Mouse (Mus musculus): Measurements from ENCODE around the gene Uggt1. TPM values are rescaled to one million over a fixed set of nuclear protein-coding genes. Genes with fewer than 3 reads are reported as not detected.

The Uggt1 gene
- total RNA-seq (2023): 10 to 100 TPM; 63.7 to 67.1 TPM

DNA sequence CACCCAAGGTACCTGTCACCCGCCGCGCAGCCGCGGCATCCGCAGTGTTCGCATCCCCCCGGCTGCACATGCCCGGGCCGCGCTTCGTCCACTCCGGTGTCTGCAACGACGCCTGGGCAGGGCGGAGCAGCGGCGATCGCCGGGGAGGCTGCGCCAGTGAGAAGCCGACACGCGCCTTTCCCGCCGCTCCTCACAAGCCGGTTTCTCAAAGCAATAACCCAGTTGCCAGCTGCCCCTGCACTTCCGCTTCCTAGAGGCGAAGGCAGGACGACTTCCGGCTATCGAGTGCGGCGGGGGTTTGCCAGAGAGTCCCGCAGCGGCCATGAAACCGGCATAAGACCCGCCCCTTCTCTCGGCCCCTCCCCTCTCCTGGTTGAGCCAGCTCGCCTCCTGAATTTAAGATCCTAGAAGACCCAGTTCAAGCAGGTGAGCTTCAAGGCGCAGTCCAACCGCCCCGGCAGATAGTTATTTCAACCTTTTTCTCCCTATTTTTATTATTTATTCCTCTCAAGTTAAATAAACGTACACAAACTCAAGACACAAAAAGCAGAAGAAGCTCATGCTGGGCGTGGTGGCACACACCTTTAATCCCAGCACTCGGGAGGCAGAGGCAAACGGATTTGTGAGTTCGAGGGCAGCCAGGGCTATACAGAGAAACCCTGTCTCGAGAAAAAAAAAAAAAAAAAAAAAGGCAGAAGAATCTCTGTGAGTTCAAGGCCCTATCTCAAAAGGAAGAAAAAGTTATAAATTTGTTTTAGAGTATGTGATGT lies at the start of gene Uggt1:
Uggt1 (minus strand) TSS at position 663 of the 770 bp plus-strand sequence.

DNA sequence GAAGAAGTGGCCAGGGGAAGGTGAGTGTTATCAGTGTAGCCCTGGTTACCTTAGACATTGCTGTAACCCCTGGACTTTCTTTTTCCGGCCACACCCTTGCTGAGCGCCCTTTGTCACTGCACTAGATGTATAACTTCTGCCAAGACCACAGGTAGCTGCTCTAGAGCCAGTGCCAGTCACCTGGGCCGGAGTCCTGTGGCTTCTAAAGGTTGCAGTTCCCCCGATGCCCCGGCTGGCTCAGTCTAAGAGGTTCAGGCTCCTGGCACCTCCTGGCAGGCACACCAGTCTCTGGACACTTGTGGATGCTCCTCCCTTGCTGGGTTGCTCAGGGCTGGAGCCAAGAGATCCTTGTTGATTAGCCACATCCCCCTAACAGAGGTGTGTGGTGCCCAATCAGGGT lies 29.9 kb upstream of the Uggt1 start, which contains the start of gene Neurl3:
Neurl3 (minus strand) TSS at position 225 of the 400 bp plus-strand sequence.

Other genes starting within 250 kb of the Uggt1 start
- gene Hs6st1, start 176.3 kb downstream of the Uggt1 start, total RNA-seq (2023): 10 to 100 TPM; 21.5 to 23.0 TPM
- 100 to 1,000 TPM; 151 to 160 TPM for gene Neurl3, start 30.0 kb upstream of the Uggt1 start, total RNA-seq (2023)
- gene Arid5a, start 63.0 kb upstream of the Uggt1 start, total RNA-seq (2023): 10 to 100 TPM; 81.7 to 83.1 TPM
- 10 to 100 TPM; 43.3 to 54.0 TPM for gene Kansl3, start 124.5 kb upstream of the Uggt1 start, total RNA-seq (2023)
- not detected for gene Fer1l5, start 127.6 kb upstream of the Uggt1 start, total RNA-seq (2023)
- gene Lman2l, start 200.6 kb upstream of the Uggt1 start, total RNA-seq (2023): 10 to 100 TPM; 37.2 to 48.0 TPM
- gene Cnnm4, start 226.9 kb upstream of the Uggt1 start, total RNA-seq (2023): 10 to 100 TPM; 27.7 to 28.9 TPM